Mouse (Mus musculus) gastrocnemius, postnatal 10 days (tissue): Measurements from ENCODE around the gene Slfn3. TPM values are rescaled to one million over a fixed set of nuclear protein-coding genes. Genes with fewer than 3 reads are reported as not detected.
"Not testable (repeated sequence)": the region's sequence is repeated elsewhere in the genome, so short reads cannot be mapped to it uniquely, and the experiment has no call there.

Experiments used
- DNase-seq: peaks from one replicate; pipeline ENCODE4 v3.0.0; 2021; ENCODE audit warnings: mixed read lengths
- long read RNA-seq, 2 experiments: library from polyadenylated mRNA; stranded (forward); transcript quantifications; one replicate each; pipeline ENCODE4 v2.0.0; 2021
- total RNA-seq, 2 experiments: library from RNA; stranded (reverse); gene quantifications; 2 replicates each; pipeline ENCODE4 v1.2.3; 2021

Gene Slfn3
- 1 to 10 TPM in 1 of 2 experiments, under 1 TPM in 1; 0.97 to 1.1 TPM for total RNA-seq
- long read RNA-seq, experiment 1, partial matches to known transcripts = 0 of 1 reads
- long read RNA-seq, experiment 1, other reads (novel, unspliced or antisense) = 0 of 1 reads
- long read RNA-seq, experiment 2 = 0 reads

- peak; percentile 8 for DNase-seq
Measured at GRCm38 (mm10) chr11:83191134-83191893, at the start of gene Slfn3. Slfn3 (plus strand) TSS chr11:83191330.

GRCm38 (mm10) chr11:83148939-83149338, 42.2 kb upstream of the Slfn3 start:
- not testable (repeated sequence) for DNase-seq

- no peak for DNase-seq
Measured at GRCm38 (mm10) chr11:83174948-83175539, 16.1 kb upstream of the Slfn3 start, which contains the start of gene Slfn4. Slfn4 (plus strand) TSS chr11:83175186.

- no peak for DNase-seq
Measured at GRCm38 (mm10) chr11:83192001-83192400, 871 bp downstream of the Slfn3 start.

- no peak for DNase-seq
Measured at GRCm38 (mm10) chr11:83205002-83205401, 13.9 kb downstream of the Slfn3 start.

GRCm38 (mm10) chr11:83216119-83216518, 25.0 kb downstream of the Slfn3 start:
- DNase-seq = no peak

- no peak for DNase-seq
Measured at GRCm38 (mm10) chr11:83221328-83221877, 30.3 kb downstream of the Slfn3 start.

- no peak for DNase-seq
Measured at GRCm38 (mm10) chr11:83223367-83223766, 32.2 kb downstream of the Slfn3 start.

- not testable (repeated sequence) for DNase-seq
Measured at GRCm38 (mm10) chr11:83223793-83224192, 32.7 kb downstream of the Slfn3 start.

GRCm38 (mm10) chr11:83224217-83224616, 33.1 kb downstream of the Slfn3 start:
- no peak for DNase-seq

- DNase-seq = no peak
Measured at GRCm38 (mm10) chr11:83224750-83225149, 33.6 kb downstream of the Slfn3 start.

- no peak for DNase-seq
Measured at GRCm38 (mm10) chr11:83225371-83225960, 34.3 kb downstream of the Slfn3 start.

- no peak for DNase-seq
Measured at GRCm38 (mm10) chr11:83227926-83228723, 37.0 kb downstream of the Slfn3 start.

- DNase-seq = no peak
Measured at GRCm38 (mm10) chr11:83230966-83231365, 39.8 kb downstream of the Slfn3 start.

- DNase-seq = not testable (repeated sequence)
Measured at GRCm38 (mm10) chr11:83233621-83234020, 42.5 kb downstream of the Slfn3 start.

GRCm38 (mm10) chr11:83237390-83237789, 46.3 kb downstream of the Slfn3 start:
- DNase-seq = not testable (repeated sequence)

- no peak for DNase-seq
Measured at GRCm38 (mm10) chr11:83238389-83238788, 47.3 kb downstream of the Slfn3 start.

- no peak for DNase-seq
Measured at GRCm38 (mm10) chr11:83239811-83240210, 48.7 kb downstream of the Slfn3 start.

GRCm38 (mm10) chr11:83257211-83257610, 66.1 kb downstream of the Slfn3 start:
- not testable (repeated sequence) for DNase-seq

- no peak for DNase-seq
Measured at GRCm38 (mm10) chr11:83262673-83263072, 71.5 kb downstream of the Slfn3 start.

- no peak for DNase-seq
Measured at GRCm38 (mm10) chr11:83263146-83263545, 72.0 kb downstream of the Slfn3 start.
